Mouse (Mus musculus): Measurements from ENCODE around the gene Naa40.

Gene Naa40

DNA sequence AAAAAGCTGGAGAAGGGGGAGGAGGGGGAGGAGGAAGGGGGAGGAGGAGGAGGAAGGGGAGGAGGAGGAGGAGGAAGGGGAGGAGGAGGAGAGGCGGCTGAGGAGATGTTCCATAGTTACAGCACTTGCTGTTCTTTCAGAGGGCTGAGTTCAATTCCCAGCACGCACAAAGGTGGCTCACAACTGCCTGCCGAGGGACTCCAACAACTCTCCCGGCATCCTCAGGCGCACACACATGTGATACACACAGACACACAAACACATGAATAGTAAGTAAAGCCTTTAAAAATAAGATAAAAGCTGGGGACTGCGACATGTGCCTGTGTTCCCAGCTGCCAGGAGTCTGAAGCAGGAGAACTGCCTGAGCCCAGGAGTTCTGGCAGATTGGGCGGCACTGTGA is 59.5 kb downstream of the Naa40 start:
- DNase-seq (ENCODE audit: low spot score) = no peak

DNA sequence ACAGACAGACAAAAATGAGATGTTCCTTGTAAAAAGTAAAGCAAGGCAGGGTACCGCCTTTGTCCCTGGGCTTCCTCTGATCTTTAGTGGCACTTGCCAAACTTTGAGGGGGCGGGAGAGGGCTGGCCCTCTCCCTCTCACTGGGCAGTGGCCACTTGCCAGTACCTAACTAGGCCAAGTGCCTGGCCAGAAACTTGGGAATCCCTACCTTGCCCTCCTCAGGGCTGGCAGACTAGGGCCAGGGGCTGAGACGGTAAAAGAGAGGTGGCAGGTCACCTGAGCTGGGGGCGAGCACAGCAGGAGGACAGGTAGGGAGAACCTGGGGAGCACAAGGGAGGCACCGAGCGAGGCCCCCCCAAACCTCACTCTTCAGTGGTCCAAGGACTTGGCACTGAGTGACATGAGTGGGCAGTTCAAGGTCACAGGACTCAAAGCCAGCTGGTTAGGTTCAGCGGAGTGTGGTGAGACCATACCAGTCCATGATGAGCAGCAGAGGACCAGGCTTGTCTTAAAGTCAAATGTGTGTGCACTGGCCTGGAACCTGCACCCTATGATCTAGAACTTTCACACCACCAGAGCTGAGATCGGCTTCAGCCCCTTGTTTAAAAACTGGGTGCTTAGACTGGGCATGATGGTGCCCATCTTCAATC is 60.1 kb downstream of the Naa40 start:
- no peak for DNase-seq (ENCODE audit: low spot score)

DNA sequence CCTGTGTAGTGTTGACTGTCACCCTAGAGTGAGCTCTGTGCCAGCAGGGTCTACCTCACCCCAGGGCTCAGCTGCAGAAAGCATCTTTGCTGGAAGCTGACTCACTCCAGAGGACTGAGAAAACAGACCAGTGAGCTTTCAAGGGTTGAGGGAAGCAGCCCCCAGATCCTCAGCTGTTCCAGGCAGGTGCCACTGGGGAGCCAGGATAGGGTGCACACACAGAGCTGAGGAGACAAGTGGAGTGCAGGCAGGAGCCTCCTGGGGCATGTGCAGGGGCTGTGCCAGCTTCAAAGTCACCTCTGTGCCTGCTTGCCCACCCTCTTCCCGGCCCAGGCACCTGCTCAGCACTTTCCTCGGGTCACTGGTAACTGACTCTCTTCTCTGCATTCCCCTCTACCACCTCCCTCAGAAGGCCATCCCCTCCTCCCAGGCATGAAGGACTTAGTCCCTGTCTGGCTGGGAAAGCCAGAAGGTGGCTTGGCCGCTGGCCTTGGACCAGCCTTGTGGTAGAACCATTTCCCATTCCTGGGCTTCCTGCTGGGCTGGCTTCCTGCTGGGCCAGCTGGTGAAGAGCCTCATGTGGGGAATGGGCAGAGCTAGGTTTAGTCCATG is 62.0 kb downstream of the Naa40 start:
- no peak for DNase-seq (ENCODE audit: low spot score)

DNA sequence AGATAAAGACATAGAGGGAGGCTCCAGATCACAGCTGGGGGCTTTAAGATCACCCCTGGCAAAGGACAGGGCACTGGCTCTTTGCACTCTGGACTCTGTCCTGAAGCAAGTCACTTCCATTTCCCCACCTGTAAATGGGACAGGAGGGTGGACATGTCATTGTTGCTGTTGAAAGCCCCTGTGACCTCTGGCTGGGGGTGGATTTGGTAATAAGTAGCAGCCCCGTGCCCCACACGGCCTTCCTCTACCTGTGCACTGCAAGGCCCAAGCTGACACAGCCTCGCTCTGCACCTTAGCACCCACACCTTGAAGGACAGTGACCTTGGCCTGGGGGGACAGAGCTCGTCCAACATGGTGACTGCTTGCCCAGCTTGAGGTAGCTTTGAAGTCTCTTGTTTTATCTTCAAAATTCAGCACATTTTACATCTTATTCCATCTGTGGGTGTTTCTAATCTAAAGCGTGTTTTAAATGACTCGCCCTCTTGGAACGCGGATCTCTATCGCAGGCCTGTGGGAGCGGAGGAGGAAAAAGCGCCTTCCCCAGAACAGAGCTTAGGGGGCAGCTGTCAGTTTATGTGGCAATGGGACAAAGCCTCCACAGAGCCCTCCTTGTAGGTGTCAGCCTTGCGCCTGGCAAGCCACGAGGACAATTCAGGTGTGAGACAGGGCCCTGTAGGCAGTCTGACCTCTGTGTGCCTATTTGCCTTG is 63.0 kb downstream of the Naa40 start:
- no peak for DNase-seq (ENCODE audit: low spot score)

DNA sequence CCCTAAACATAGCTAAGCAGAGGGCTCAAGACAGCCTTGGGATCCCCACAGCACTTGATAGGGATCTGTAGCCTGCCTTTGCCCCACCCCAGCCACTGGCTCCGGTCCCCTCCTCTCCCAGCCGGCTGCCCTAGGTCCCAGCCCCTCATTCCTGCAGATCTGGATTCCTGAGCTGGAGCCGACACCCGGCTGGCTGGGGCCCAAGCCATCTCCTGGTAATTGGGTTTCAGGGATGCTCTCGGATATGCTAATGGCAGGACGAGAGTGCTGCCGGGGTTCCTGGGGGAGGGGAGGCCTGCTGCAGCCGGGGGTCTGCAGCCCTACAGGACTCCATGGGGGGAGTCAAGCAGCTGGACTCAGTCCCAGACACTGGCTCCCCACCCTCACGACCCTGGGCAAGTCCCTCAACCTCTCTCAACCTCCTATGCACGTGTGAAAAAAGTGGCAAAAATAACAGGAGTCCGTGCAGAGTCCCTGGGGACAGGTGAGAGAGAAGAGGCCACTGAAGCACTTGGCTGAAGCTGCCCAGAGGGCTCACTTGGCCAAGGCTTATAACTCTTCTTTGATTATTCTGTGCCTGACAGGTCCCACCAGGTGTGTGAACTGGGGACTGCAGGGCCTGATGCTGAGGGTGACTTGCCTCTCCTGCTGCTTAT is 64.8 kb downstream of the Naa40 start:
- no peak for DNase-seq (ENCODE audit: low spot score)

All from c-Kit-positive CD71-positive TER-119-positive erythroid progenitor cells, embryonic 14.5 days (primary cell).